Mouse (Mus musculus): ENCODE results near the gene Fam160a1. TPM values are rescaled to one million over a fixed set of nuclear protein-coding genes. Genes with fewer than 3 reads are reported as not detected.

The Fam160a1 gene
- polyA plus RNA-seq, 1 experiment from 2014 or later = 0.85 TPM

- ATAC-seq (ENCODE audit: low FRiP score, low read depth) = no peak
- Histone ChIP-seq H3K9me3 (no peaks in the 10 kb centered on the region), H3K27ac (no peak overlapping the region), H3K4me1 (0 out of 2 replicates have a peak, but pooled peaks cover 7% of the 10 kb centered on the region), H3K36me3 (no peaks in the 10 kb centered on the region), H3K9ac (no peak overlapping the region), H3K27me3 (replicated peaks) (no peaks in the 10 kb centered on the region), H3K4me3 (no peak overlapping the region), H3K4me2 (replicated peaks) (no peak overlapping the region)
- 85% methylated on average over 8 of the region's 8 CpGs for WGBS
Observed at GRCm38 (mm10) chr3:85634389-85635125, 182.5 kb downstream of the Fam160a1 start.

- WGBS = 89% methylated on average over 2 of the region's 2 CpGs
- H3K27ac ChIP-seq = no peak overlapping the region
- 0 out of 2 replicates have a peak, but pooled peaks cover 7% of the 10 kb centered on the region for H3K4me1 ChIP-seq
- ATAC-seq (ENCODE audit: low FRiP score, low read depth) = no peak
- no peaks in the 10 kb centered on the region for H3K27me3 ChIP-seq (replicated peaks)
- H3K9me3 ChIP-seq = no peaks in the 10 kb centered on the region
- no peaks in the 10 kb centered on the region; the same call in 1 of the 2 replicates for H3K36me3 ChIP-seq
- H3K9ac ChIP-seq = no peak overlapping the region
- no peak overlapping the region for H3K4me2 ChIP-seq (replicated peaks)
- no peak overlapping the region for H3K4me3 ChIP-seq
Observed at GRCm38 (mm10) chr3:85633733-85634132, 183.4 kb downstream of the Fam160a1 start.

GRCm38 (mm10) chr3:85629895-85630510 lies 187.1 kb downstream of the Fam160a1 start:
- Histone ChIP-seq H3K4me3 (no peak overlapping the region), H3K9me3 (no peaks in the 10 kb centered on the region), H3K4me2 (replicated peaks) (no peak overlapping the region), H3K27ac (no peak overlapping the region), H3K4me1 (0 out of 2 replicates have a peak, but pooled peaks cover 6% of the 10 kb centered on the region), H3K9ac (no peak overlapping the region), H3K27me3 (replicated peaks) (no peaks in the 10 kb centered on the region), H3K36me3 (no peaks in the 10 kb centered on the region; the same call in 1 of the 2 replicates)
- no peak for ATAC-seq (ENCODE audit: low FRiP score, low read depth)
- WGBS = 98% methylated on average over 4 of the region's 4 CpGs

GRCm38 (mm10) chr3:85619751-85620150 lies 197.3 kb downstream of the Fam160a1 start:
- no peak for ATAC-seq (ENCODE audit: low FRiP score, low read depth)

GRCm38 (mm10) chr3:85619345-85619744 lies 197.7 kb downstream of the Fam160a1 start:
- Histone ChIP-seq H3K27ac (no peak overlapping the region), H3K36me3 (peaks cover 9% of the 10 kb centered on the region), H3K9ac (no peak overlapping the region), H3K9me3 (no peaks in the 10 kb centered on the region), H3K4me3 (no peak overlapping the region), H3K4me1 (no peaks in the 10 kb centered on the region), H3K27me3 (replicated peaks) (no peaks in the 10 kb centered on the region), H3K4me2 (replicated peaks) (no peak overlapping the region)
- ATAC-seq (ENCODE audit: low FRiP score, low read depth) = no peak
- 89% methylated on average over 5 of the region's 5 CpGs for WGBS

More at GRCm38 (mm10) chr3:85619751-85620150, 197.3 kb downstream of the Fam160a1 start:
- Histone ChIP-seq H3K9ac (no peak overlapping the region), H3K27ac (no peak overlapping the region), H3K4me3 (no peak overlapping the region), H3K27me3 (replicated peaks) (no peaks in the 10 kb centered on the region), H3K4me2 (replicated peaks) (no peak overlapping the region), H3K36me3 (peaks cover 9% of the 10 kb centered on the region), H3K4me1 (no peaks in the 10 kb centered on the region), H3K9me3 (no peaks in the 10 kb centered on the region)
- WGBS = 91% methylated on average over 1 of the region's 1 CpGs

- ATAC-seq (ENCODE audit: low FRiP score, low read depth) = no peak
- 82% methylated on average over 6 of the region's 6 CpGs for WGBS
- Histone ChIP-seq H3K9me3 (no peaks in the 10 kb centered on the region), H3K27me3 (replicated peaks) (no peaks in the 10 kb centered on the region), H3K4me2 (replicated peaks) (no peak overlapping the region), H3K36me3 (peaks cover 9% of the 10 kb centered on the region), H3K4me1 (no peaks in the 10 kb centered on the region), H3K9ac (no peak overlapping the region), H3K27ac (no peak overlapping the region), H3K4me3 (no peak overlapping the region)
Observed at GRCm38 (mm10) chr3:85618885-85619284, 198.2 kb downstream of the Fam160a1 start.

- no peak overlapping the region for H3K27ac ChIP-seq
- H3K36me3 ChIP-seq = peaks cover 14% of the 10 kb centered on the region
- H3K4me2 ChIP-seq (replicated peaks) = no peak overlapping the region
- ATAC-seq (ENCODE audit: low FRiP score, low read depth) = no peak
- no peak overlapping the region for H3K9ac ChIP-seq
- H3K4me1 ChIP-seq = no peaks in the 10 kb centered on the region
- no peaks in the 10 kb centered on the region for H3K27me3 ChIP-seq (replicated peaks)
- H3K9me3 ChIP-seq = no peaks in the 10 kb centered on the region
- 94% methylated on average over 1 of the region's 1 CpGs for WGBS
- H3K4me3 ChIP-seq = no peak overlapping the region
Observed at GRCm38 (mm10) chr3:85616389-85616788, 200.7 kb downstream of the Fam160a1 start.

Other genes with a start within 250 kb of the Fam160a1 start
- gene Gatb, start 243.2 kb downstream of the Fam160a1 start, polyA plus RNA-seq (2016; fragmentation: Nextera tagmentation; extraction: Ambion mirVana) = 20.6 and 20.7 TPM in 2 replicates
- 0.10 and 0.54 TPM in 2 replicates for gene Glt28d2, start 70.2 kb upstream of the Fam160a1 start, polyA plus RNA-seq (2016; fragmentation: Nextera tagmentation; extraction: Ambion mirVana)
- gene Gm37240, start 70.2 kb upstream of the Fam160a1 start, polyA plus RNA-seq (2016; fragmentation: Nextera tagmentation; extraction: Ambion mirVana) = 0.82 and 1.1 TPM in 2 replicates
- gene Sh3d19, start 153.8 kb upstream of the Fam160a1 start, polyA plus RNA-seq (2016; fragmentation: Nextera tagmentation; extraction: Ambion mirVana) = 10.9 and 11.4 TPM in 2 replicates
- 0.22 TPM in 1 of 2 replicates, not detected in the other for gene Prss48, start 185.2 kb upstream of the Fam160a1 start, polyA plus RNA-seq (2016; fragmentation: Nextera tagmentation; extraction: Ambion mirVana)